Mouse (Mus musculus) liver, embryonic 15.5 days (tissue): Measurements from ENCODE around the gene Ncbp1. TPM values are rescaled to one million over a fixed set of nuclear protein-coding genes. Genes with fewer than 3 reads are reported as not detected.

Experiments used
- ATAC-seq: fragments of 200-750 bp; cut with Nextera tagmentation; 2 replicates; pipeline ENCODE4 v1.8.0; 2017; ENCODE audit warnings: moderate number of reproducible peaks, mild to moderate bottlenecking, moderate library complexity; ENCODE audit not compliant: insufficient read depth
- H3K27ac ChIP-seq: fragments of 300-500 bp; sonication (generic); replicated peaks from 2 replicates; pipeline ENCODE4 v1.5.1; 2015; ENCODE audit warnings: mild to moderate bottlenecking, inconsistent platforms
- H3K27me3 ChIP-seq: fragments of 300-500 bp; sonication (generic); 2 replicates; pipeline ENCODE4 v1.6.1; 2015; ENCODE audit warnings: mild to moderate bottlenecking, inconsistent platforms
- H3K36me3 ChIP-seq: fragments of 300-500 bp; sonication (generic); replicated peaks from 2 replicates; pipeline ENCODE4 v1.6.1; 2015; ENCODE audit warnings: moderate library complexity, mild to moderate bottlenecking, inconsistent platforms
- H3K4me1 ChIP-seq: fragments of 300-500 bp; sonication (generic); replicated peaks from 2 replicates; pipeline ENCODE4 v1.6.1; 2015; ENCODE audit warnings: inconsistent platforms
- H3K4me2 ChIP-seq: fragments of 300-500 bp; sonication (generic); 2 replicates; pipeline ENCODE4 v1.6.1; 2015; ENCODE audit warnings: moderate library complexity, mild to moderate bottlenecking, inconsistent platforms
- H3K4me3 ChIP-seq: fragments of 300-500 bp; sonication (generic); replicated peaks from 2 replicates; pipeline ENCODE4 v1.5.1; 2015; ENCODE audit warnings: mild to moderate bottlenecking, inconsistent platforms
- H3K9ac ChIP-seq: fragments of 300-500 bp; sonication (generic); 2 replicates; pipeline ENCODE4 v1.6.1; 2015; ENCODE audit warnings: moderate library complexity, mild to moderate bottlenecking, inconsistent platforms
- H3K9me3 ChIP-seq: fragments of 300-500 bp; sonication (generic); replicated peaks from 2 replicates; pipeline ENCODE4 v1.6.1; 2016; ENCODE audit warnings: inconsistent platforms
- WGBS: fragments of 180-500 bp; shearing (Covaris S2); methylation state at CpG from one replicate; pipeline ENCODE4 v1.1.7; 2015; ENCODE audit warnings: mixed read lengths; ENCODE audit not compliant: insufficient replicate concordance; 5-methylcytosine and 5-hydroxymethylcytosine counted together
- polyA plus RNA-seq: library from polyadenylated mRNA; unstranded; fragments of >200 nt; fragmentation: Nextera tagmentation; extraction: Ambion mirVana; gene quantifications from 2 replicates; pipeline ENCODE4 v1.2.1, GENCODE M21; 2015

Gene Ncbp1
- polyA plus RNA-seq, 1 experiment from 2014 or later: 35.2 TPM

DNA sequence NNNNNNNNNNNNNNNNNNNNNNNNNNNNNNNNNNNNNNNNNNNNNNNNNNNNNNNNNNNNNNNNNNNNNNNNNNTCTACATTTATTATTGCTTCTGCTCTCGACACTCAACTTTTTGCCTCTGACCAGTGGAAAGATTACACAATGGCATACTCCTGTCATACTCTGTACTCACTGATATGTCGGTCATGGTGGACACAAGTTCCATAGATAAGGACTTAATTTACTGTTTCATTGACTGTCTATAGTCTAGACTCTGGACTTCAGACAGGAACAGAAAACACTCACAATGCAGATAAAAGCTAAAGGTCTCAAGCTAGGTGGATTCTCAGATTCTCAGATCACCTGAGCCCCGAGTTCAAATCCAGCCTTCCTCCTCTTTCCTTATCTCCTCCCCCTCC lies 82.7 kb downstream of the Ncbp1 start:
- Histone ChIP-seq H3K4me1 (no peaks in the 10 kb centered on the region), H3K9me3 (no peaks in the 10 kb centered on the region), H3K9ac (no peak overlapping the region), H3K4me2 (no peak overlapping the region), H3K27ac (no peak overlapping the region), H3K4me3 (no peak overlapping the region), H3K27me3 (no peaks in the 10 kb centered on the region), H3K36me3 (no peaks in the 10 kb centered on the region)
- ATAC-seq: no peak
- WGBS: 52% methylated on average over 3 of the region's 3 CpGs

Other genes with a start within 250 kb of the Ncbp1 start
- gene Ccdc180, start 248.3 kb upstream of the Ncbp1 start, polyA plus RNA-seq: 0.06 and 0.07 TPM in 2 replicates
- 10.0 and 10.6 TPM in 2 replicates for gene Tdrd7, start 173.3 kb upstream of the Ncbp1 start, polyA plus RNA-seq
- gene Tmod1, start 99.7 kb upstream of the Ncbp1 start, polyA plus RNA-seq: 48.5 and 49.7 TPM in 2 replicates
- gene Tstd2, start 81 bp downstream of the Ncbp1 start, polyA plus RNA-seq: 8.8 and 10.0 TPM in 2 replicates
- 7.6 and 8.0 TPM in 2 replicates for gene Xpa, start 57.7 kb downstream of the Ncbp1 start, polyA plus RNA-seq
- not detected in 2 replicates for gene Foxe1, start 205.0 kb downstream of the Ncbp1 start, polyA plus RNA-seq